Mouse (Mus musculus) brain, embryonic 14.5 days (tissue): ENCODE measurements around the gene Nhlh2. TPM values are rescaled to one million over a fixed set of nuclear protein-coding genes. Genes with fewer than 3 reads are reported as not detected.

Source experiments
- DNase-seq: peaks from one replicate; pipeline ENCODE4 v3.0.0-alpha.2; 2011; ENCODE audit warnings: low read depth
- CTCF ChIP-seq: fragments of 200-500 bp; IDR thresholded peaks from 2 replicates; pipeline ENCODE4 v1.5.1; 2012; ENCODE audit warnings: inconsistent platforms, mild to moderate bottlenecking, moderate library complexity, borderline replicate concordance; ENCODE audit not compliant: insufficient read depth, insufficient read length; ENCODE audit errors: extremely low read depth
- POLR2A ChIP-seq: fragments of 200-500 bp; IDR thresholded peaks from 2 replicates; pipeline ENCODE4 v1.6.1; 2012; ENCODE audit warnings: mild to moderate bottlenecking, inconsistent platforms, borderline replicate concordance; ENCODE audit not compliant: poor library complexity, insufficient read depth, insufficient read length, severe bottlenecking; ENCODE audit errors: extremely low read depth
- polyA plus RNA-seq: library from polyadenylated mRNA; depleted of rRNA; stranded (reverse); fragments of >200 nt; gene quantifications from 2 replicates; pipeline ENCODE4 v1.2.3, GENCODE M21; 2012; rRNA removed

Nhlh2 gene
- polyA plus RNA-seq, 1 experiment: 40.8 TPM

DNA sequence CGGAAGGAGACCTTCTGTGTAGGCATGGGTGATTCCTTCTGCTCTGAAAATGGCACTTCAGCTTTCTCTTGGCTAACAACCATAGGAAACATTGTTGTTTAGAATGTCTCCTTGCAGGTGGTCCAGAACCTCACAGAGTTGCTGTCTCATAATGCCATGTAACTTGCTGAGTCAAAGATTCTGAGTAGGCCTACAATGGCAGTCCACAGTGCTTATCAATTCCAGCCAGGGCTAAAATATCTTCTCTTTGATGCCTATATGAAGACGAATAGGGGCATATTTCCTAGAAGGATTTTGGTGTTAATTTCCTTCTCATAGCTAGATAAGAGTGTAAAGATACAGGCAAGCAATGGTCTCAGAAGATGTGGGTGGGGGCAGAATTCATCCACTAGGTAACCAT is 37.7 kb downstream of the Nhlh2 start:
- DNase-seq: no peak

DNA sequence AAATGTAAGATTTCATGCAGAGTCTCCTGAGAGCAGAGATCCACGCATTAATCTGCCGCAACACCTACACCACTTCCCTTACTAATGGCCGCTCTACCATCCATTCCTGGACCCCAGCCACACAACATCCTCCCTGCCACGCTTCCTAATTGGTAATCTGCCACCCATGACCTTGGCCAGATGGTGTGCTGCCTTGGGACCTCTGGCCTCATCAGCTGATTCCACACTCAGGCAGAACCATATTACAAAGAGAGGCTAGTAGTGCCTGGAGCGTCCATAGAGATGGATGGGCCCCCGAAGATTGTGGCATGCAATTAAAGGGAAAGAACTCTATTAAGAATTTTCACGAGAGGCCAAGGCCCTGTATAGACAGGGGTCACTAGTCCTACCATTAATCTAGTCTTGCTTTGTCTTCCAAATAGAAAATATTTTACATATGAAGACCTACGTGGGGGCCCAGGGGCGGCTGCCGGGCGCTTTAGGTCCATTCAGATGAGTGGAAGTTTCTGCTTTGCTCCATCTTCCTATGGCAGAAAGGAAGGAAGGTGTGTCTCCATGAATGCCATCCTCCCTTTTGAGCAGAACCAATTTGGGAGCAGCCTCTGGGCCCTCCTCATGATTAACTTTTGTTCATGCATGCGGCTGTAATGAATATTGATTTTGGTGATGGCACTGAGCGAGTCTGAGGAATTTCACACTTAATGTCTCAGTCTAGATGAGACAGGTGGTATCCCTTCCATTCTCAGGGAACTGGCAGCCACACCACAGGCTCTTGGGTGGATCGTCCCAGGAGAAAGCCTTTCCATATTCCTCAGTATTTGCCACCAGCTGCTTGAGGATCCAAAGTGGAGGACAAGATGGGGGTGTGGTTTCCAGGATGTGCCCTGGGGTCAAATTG is 39.6 kb downstream of the Nhlh2 start:
- DNase-seq: peak; percentile 69
- TF ChIP-seq POLR2A (no peak), CTCF (no peak)

More for the DNA sequence above, 37.7 kb downstream of the Nhlh2 start:
- TF ChIP-seq CTCF: no peak
- no peak for TF ChIP-seq POLR2A

DNA sequence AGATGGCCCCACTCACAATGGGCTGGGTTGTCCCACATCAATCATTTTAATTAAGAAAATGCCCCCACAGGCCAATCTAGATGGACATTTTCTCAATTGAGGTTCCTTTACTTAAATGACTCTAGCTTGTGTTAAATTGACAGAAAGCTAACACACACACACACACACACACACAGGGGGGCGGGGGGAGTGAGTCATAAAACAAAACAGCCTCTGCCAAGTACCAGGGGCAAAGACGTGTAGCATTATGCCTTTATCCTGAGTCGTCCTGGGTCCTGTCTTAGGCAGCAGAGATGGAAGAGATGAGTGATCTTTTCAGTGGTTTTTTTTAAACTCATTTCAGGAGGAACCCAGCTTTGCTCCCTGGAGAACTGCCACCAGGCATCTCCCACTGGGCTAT is 42.2 kb downstream of the Nhlh2 start:
- TF ChIP-seq POLR2A (no peak), CTCF (no peak)
- DNase-seq: no peak

DNA sequence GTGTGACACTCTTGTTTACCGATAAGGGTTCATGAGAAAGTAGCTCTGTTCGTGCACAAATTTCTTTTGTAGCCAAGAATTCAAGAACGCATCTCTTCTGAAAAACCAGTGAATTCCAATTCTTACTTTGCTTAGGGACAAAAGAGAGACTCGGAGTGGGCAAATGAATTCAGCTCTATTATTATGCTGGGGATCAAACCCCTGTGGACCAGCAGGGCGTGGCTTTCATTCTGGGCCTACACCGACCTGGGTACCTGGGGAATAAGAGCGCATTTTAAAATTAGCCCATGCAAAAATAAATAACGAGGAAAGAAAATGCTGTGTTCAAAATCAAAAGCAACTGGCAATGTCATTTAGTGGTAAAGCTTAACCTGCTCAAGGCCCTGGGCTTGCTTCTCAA is 43.4 kb downstream of the Nhlh2 start:
- DNase-seq: no peak
- TF ChIP-seq CTCF (no peak), POLR2A (no peak)

DNA sequence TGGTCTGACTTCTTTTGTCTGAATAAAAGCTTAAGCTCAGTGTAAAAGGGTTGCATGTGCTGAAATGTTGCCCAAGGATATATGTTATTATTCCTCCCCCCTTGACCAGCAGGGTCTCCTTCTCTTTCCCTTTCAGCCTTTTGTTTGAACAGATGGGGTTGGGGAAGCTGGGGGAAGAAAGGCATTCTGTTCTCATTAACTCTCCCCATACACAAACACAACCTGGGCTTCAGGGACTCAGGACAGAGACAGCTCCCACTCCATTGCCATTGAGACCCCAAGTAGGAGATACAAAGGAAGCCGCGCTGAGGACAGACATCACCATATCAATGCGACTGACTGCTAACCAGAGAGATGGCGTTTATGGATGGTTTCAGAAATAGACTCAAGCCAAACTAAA is 46.0 kb downstream of the Nhlh2 start:
- peak; percentile 78 for DNase-seq
- TF ChIP-seq CTCF (no peak), POLR2A (no peak)

DNA sequence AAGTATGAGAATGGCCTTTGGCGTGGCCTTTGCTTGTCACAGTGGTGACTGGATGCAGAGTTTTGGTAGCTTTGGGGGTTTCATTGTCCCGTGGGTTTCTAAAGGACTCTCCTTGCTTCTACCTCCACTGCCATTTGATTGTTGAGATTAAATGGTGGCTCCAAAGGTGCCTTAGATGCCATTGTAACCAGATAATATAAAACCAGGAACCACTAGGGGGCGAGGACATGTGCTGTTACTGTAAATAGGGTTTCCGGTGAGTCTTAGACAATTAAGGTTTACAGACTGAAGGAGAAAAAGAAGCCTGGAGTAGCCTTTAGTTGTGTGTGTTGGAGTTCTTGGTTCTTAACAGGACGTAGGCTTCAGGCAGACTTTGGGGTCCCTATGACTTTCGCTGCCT is 50.2 kb downstream of the Nhlh2 start:
- DNase-seq: no peak
- TF ChIP-seq POLR2A (no peak), CTCF (no peak)

DNA sequence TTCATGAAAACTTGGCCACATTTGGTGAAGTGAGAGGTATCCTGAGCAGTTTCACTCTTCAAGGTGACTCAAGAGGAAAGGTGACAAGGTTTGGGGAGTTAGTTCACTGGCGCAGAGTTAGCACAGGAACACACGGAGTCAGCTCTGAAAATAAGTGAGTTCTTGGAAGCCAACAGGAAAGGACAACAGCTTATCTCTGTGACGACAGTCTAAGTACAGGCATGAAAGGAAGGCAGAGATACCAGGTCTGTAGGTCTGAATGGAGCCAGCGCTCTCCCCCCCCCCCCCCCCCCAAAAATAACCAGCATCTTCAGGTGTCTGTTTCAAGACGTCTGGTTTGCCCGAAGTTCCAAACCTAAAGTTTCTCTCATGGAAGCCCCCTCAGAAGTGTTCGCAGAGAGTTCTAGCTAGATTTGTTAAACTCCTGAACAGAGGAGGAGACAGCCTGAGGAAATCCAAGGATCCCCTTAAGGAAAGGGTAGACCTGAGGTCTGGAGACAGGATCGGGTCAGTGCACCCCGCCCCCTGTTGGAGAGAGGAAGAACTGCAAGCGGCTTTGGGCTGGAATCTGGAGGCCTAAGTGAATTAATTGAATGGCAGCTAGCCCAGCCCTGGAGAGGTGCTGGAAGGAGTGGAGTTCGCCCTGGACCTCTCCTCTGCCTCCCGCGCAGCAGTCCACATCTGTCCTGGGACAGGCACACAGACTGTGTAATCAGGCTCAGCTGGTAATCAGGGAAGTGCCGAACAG is 52.2 kb downstream of the Nhlh2 start:
- peak; percentile 81 for DNase-seq
- TF ChIP-seq POLR2A (no peak), CTCF (peak; percentile 78)

DNA sequence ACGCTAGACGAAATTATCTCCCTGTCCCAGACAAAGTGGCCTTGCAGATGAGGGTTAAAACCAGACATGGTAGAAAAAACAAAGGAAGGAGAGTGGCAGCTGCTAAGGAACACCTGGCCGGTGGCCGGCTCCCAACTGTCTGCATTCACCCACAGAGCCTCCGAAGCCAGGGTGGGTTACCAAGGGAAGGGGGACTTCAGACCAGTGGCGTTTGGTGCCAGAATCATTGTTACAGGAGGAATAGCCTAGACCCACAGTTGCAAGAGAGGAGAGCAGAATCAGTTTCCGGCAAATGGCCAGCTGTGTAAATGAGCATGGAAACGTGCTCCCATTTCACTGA is 52.8 kb downstream of the Nhlh2 start:
- TF ChIP-seq POLR2A: no peak
- no peak for DNase-seq

DNA sequence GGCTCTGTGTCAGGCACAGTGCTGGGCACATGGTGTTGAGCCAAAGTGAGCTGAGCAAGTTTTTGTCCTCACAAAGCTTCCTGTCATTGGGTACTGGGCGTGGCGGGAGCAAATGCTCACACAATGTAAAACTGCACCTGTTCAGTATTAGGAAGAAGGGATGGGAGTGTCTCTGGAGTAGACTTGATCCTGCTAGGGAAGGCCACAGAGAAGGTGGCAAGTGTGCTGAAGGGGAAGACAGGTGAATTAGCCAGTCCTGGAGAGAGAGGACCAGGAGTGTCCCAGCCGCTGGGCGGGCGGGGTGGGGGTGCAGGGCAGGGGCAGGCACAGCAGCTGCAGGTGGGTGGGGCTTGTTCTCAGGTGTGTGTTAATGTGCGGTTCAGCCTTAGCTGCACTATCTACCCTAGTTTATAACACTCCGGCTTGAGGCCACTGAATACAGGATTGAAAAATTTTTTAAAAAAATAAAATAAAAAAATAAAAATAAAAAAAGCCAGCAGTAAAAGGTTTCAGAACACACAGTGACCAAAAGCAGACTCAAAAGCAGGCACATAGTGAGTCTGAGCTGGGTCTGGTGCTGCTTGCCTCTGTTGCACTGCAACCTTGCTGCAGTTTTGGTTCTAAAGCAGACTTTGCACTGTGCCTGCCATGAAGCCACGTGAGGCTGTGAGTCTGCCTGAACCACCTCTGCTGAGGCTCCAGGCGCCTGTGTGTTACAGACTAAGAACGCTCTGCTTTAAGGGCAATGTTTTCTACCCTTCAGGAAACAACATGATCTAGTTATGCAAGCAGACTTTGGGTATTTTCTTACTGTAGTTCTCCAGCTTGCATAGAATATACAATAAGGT is 53.6 kb downstream of the Nhlh2 start:
- DNase-seq: no peak
- TF ChIP-seq POLR2A (no peak), CTCF (no peak)

DNA sequence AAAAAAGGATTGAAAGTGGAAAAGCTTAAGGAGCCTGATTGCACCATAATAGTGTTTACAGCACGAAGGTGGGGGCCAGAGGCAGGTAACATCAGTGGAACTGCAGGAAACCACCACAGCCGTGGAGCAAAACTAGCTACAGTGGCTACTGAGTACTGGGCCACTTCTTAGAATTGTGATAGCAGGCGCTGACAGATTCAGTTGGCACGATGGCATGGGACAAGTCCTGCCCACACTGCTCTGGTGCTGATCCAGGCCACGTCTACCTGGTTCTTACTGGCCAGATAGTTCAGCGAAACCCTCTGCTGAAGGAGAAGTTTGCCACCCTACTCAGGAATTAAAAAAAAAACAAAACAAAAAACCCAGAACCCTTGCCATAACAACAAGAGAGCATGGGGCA is 54.7 kb downstream of the Nhlh2 start:
- TF ChIP-seq POLR2A: no peak
- TF ChIP-seq CTCF: no peak
- DNase-seq: no peak

Other genes with a start within 250 kb of the Nhlh2 start
- gene Mab21l3, start 161.1 kb upstream of the Nhlh2 start, polyA plus RNA-seq: 0.51 and 0.55 TPM in 2 replicates
- gene Slc22a15, start 85.6 kb upstream of the Nhlh2 start, polyA plus RNA-seq: 11.5 and 15.9 TPM in 2 replicates
- 1.3 TPM in 2 replicates for gene Casq2, start 76.3 kb downstream of the Nhlh2 start, polyA plus RNA-seq
- 10.0 and 15.0 TPM in 2 replicates for gene Vangl1, start 194.6 kb downstream of the Nhlh2 start, polyA plus RNA-seq